Mouse (Mus musculus): Measurements from ENCODE around the gene Olfml2b.
A peak's percentile ranks its signal among the peaks of the same experiment; 100 is the strongest.

Olfml2b gene

DNA sequence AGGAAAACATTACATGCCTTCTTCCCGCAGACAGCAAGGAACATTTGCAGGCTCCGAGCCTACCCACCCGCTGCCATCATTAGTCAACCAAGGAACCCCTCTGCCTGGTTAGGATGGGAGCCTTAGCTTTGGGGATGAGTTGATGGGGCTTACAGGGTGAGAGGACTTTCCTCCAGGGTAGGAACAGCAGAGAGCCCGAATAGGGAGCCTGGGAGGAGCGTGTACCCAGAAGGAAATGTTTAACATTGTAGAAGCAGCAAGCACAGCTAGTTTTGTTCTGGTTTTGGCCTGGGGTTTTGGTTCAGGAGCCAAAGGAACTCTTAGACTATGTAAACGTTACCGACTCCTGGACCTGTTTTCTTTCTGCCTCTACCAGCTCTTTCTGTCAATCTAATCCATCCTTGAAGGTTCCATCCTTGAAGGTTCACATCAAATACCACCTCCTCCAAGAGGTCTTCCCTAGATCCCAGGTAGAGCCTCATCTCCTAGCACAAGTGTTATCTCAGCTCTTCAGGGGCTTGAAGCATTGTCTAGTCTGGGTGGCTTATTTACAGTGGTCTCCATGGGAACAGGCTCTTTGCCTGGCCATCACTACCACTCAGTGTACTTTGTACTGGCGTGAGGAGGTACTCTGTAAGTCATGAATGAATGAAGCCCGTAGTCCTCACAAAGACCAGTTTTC is 2.4 kb downstream of the Olfml2b start:
- no peak for DNase-seq (ENCODE audit: low spot score in 2 of 2)

DNA sequence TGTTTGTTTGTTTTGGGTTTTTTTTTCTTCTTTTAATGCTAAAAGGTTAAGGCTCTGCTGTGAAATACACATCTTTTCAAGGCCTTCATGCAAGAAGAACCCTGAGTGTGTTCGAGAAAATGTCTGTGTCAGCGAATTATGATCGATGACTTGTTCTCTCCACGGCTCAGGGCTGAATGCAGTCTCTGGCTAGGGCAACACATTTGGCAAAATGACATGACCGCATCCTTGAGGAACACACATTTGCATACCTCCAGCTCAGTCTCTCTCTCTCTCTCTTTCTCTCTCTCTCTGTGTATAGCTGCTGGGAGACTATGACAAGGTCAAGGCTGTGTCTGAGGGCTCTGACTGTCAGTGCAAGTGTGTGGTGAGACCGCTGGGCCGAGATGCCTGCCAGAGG is 3.0 kb downstream of the Olfml2b start:
- no peak for DNase-seq (ENCODE audit: low spot score in 2 of 2)

DNA sequence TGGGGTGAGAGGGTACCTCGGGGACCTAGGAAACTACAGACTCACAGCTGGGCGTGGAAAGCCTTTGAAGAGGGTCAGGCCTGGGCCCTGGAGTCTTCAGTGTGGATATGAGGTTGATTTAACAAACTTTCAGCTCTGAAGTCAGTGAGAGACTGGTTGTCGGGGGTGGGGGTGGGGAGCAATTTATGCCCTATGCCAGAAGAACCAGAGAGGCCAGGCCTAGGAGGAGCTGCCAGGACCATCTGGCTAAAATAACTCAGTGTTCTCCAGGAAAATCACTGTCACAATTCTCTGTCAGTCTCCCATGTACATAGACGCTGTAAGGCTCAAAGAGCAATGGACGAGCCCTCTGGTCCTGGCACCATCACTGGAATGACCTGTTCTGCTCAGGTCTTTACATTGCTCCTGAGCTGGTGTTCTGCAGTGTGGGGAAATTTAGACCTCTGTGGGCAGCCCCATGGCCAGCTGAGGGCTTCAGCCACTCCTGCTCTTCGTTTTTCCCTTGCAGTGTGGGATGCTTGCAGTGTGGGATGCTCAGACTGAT is 3.7 kb downstream of the Olfml2b start:
- no peak for DNase-seq (ENCODE audit: low spot score in 2 of 2)

DNA sequence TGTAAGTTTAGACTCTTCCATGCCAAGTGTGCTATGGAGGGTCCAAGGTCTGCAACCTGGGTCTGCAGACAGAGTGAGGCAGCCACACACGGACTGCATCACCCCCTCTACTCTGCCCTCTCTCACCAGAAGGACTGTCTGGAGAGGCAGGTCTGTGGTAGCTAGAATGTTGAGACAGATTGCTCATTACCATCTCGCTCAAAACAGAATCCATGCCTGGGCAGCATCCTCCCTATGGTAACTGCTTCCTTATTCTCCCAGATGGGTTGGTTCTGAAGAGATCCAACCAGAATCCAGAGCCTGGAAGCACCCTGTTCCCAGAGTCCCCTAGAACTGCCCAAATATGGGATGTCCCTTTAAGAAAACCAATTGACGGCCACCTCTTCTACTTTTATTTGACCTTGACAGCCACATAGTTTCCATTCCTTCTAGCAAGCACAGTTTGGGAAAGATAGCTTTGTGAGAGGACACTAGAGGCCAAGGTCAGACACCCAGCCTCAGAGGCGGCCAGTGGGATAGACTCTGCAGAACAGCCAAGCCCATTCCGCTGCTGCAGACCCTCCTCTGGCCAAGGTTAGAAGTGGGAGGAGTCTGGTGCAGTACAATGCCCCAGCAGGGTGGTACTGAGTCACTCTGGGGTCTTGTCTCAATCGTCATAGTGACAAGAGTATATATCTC is 6.9 kb downstream of the Olfml2b start:
- DNase-seq (ENCODE audit: low spot score in 2 of 2) = no peak

DNA sequence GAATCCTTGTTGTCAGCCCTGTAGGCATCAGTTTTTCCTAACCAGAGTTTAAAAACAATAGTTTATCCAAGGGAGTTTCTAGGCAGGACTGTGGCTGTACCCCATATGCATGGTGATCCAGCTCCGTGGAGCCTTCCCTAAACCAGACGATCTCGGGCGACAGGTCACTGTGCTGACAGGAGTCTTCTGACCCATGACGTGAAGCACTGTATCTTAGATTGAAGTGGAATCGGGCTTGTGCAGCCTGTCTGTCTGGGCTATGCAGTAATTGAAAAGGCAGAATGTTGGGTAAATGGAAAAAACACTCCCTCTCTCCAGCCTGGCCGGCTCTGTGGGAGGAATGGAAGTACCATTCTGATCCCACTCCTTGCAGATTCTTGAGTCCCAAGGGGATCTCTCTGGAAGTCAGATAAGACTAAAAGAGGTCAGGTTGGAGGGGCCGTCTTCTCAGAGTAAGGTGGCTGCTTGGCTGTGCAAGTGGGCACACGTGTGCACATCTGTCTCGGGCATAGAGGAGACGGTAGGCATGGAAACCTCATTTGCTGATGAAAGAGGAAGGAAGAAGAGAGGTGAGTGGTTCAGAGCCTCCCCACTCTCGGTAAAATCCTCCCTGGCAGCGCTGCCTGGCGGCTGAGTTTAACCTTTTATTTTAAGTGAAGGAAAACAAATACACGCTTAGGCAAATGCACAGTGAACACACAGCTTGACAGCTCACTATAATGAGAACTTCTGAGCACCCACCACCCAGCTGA is 7.8 kb downstream of the Olfml2b start:
- DNase-seq (ENCODE audit: low spot score in 2 of 2) = no peak

DNA sequence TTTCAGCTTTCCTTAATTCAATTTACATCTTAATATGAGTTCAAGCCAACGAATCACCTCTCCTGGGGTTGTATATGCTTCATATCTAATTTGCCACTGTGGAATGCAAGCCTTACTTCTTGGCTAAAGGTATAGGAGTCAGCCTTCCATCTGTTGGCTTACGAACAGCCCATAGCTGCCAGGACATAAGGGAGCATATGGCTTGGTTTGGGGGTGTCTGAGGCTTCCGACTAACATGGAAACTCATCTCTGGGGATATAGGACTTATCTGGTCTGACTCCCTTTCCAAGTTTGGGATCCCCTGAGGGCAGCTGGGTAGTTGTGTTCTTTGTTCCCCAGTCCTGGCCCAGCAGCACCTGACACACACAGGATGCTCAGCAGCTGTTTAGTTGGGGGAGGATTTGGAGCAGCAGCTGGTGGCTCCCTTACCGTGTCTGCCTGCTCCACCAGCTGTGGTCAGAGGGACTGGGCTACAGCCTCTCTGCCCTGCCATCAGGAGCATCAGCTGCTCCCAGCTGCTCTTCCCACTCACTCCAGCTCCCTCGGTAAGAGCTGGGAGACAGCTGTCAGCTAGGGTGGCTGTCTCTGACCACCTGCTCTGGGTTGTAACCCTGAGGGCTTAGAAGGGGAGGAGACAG is 11.1 kb downstream of the Olfml2b start:
- no peak for DNase-seq (ENCODE audit: low spot score in 2 of 2)

DNA sequence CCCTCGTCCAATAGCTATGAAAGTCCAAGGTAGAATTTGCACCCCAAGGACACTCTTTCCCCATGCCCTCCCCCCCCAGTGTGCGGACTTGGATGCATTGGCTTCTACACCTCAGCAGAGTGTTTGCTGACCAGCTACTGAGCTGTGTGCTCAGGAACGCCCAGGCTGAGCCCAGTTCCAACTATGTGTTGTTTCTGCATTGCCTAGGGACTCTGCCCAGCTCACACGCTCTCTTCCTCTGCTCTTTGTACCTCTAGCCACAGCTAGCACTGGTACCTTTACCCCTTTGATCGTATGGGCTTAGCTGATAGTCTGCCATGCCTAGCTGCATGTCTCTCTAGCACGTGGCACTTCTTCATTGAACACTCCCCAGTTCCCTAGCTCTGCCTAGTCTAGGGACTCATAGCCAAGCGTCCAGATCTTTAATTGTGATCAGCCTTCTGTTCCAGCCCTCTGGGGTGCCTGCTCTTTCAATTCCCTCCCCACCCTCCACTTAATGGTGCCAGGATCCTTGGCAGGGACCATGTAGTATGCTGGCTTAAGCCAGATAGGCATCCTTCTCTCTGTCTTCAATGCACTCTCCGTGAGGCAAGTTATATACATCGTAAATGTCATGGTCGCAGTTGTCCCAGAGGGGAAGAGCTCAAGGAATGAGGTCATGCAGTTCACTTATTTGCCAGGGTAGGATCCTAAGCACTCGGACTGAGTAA is 12.3 kb downstream of the Olfml2b start:
- DNase-seq (ENCODE audit: low spot score in 2 of 2) = no peak

DNA sequence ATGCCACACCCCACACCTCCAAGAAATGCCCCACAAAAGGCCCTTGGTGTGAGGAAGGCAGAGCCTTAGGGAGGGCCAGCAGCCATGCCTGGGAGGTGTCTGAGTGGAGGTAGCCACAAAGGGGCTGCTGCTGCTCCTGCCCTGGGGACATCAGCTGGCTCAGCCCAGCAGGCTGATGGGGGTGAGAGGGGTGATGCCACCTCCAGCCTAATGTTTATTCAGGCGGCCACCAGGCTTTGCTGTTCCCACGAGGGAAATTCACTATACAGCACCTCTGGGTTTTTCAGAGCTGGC is 12.8 kb downstream of the Olfml2b start:
- DNase-seq (ENCODE audit: low spot score in 2 of 2) = no peak

DNA sequence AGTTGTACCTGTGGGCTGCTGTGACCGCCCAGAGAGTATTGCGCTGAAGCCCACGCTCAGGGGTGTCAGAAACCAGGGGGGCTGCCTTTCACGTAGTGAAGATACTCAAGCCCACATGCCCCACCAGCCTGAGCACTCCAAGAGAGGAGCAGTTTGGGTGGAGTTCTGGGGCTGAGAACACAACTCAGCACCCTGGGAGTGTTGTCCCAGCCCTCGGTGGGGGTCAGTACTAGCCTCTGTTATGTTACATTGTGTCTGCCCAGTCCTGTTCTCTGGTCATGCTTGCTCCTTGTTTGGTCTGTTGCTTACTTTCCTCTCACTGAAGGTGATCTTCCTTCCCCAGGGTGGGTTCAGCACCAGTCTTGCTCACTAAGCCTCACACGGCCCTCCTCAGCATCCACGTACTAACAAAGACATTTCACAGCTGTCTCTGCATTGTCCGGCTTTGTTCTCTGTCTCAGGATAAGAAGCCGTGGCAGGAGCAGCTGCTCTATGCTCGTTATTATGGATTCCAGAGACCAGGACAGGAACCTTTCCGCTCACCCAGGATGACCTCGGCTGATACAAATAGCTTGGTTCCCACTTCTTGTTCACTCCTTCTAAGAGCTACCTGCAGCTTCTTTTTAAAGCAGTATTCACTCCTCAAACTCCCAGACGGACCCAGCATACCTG is 13.4 kb downstream of the Olfml2b start:
- no peak for DNase-seq (ENCODE audit: low spot score in 2 of 2)

DNA sequence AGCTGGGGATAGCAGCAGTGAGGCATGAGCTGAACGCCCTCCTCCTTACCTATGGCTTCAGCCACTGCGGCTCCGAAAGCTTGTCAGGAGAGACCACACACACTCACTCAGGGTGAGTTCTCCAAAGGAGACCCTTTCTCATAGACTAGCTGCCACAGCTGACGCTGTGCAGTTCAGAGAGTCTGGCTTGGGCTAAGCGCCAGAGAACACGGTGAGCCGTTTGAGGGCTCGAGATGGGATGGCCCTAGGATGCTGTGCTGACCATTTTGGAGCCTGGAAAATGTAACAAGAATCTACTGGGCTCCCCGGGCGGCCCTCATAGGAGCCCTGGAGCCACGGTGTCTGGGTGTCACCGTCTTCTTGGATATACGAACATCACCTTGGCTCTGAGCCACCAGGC is 14.9 kb downstream of the Olfml2b start:
- DNase-seq (ENCODE audit: low spot score in 2 of 2) = no peak

DNA sequence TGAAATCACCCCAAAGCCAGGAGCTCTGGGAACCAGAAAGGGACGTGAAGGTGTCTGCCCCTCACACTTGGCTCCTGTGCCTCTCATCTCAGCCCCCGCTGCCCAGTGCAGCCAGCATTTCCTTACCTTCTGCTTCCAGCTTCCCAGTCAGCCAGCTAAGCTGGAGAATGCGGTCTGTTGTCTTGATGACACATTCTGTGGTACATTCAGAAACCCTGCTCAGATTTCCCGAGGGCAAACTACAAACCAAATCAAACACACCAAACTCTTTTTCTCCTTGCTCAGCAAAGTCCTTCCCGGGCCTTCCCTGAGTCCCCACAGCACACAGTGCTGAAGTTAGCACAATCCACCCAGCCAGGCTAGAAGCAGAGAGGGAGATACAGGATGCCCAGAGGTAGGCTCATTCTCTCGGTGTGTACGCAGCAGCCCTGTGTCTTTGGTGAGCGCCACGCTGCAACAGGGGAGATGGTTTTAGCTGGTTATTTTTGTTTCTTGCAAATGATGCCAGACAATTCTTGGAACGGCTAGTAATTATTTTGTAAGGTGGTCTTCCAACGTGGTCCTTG is 20.4 kb downstream of the Olfml2b start:
- no peak for DNase-seq (ENCODE audit: low spot score in 2 of 2)

DNA sequence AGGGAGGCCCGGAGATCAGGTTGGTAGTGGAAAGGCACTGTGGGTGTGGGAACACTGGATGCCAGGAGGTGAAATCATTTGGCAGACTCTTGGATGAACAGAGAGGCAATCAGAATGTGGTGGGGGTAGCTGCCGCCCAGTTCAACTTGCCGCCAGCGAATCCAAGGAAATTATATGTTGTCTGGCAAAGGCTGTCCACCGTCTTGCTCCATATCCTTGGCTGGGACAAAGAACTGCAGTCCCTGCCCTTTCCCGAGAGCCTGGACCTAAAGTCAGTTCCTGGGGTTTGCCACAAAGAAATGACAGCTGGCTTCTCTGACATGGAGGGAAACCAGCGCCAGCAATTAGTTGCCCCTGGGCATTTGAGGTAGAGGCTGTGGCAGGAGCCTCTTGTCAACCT is 20.9 kb downstream of the Olfml2b start:
- no peak for DNase-seq (ENCODE audit: low spot score in 2 of 2)

DNA sequence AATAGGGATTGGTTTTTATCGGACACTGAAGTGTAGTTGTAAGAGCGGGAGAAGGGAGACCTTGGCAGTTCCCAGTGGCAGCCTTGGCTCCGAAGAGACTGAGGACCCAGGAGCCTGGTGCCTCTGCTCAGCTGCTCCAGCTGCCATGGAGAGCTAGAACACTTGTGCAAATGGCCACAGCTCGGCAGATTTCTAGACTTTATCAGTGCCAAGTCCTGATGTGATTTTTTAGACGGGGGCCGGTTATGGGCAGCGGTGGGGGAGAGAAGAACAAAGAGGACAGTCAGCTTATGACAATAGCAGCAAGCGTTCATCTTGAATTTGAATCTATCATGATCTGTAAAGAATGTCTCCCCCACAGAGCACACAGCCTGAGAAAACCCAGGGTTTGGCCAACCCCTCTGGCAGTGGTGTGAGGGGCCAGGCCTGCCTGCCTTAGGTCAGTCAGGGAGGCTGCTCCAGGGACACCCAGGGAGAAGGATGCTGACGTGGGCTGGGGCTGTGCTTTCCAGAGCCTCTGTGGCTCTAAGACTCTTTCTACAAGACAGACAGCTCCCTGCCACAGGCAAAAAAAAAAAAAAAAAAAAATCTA is 29.9 kb downstream of the Olfml2b start:
- no peak for DNase-seq (ENCODE audit: low spot score in 2 of 2)

DNA sequence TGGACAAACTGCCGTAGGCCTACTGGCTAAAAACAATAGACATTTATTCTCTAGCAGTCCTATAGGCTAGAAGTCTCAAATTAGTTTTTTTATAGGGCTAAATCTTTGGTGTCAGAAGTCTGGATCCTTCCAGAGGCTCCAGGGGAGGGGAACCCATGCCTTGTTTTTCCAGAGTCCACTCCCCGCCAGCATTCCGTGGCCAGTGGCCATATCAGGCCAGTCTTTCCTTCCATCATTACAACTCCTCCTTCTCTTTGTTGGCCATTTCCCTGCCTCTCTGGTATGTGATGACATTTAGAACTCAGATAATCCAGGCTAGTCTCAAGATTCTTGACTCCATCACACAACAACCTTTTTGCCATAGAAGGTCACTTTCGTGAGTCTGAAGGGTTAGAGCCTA is 33.3 kb downstream of the Olfml2b start:
- DNase-seq (ENCODE audit: low spot score in 2 of 2) = no peak

DNA sequence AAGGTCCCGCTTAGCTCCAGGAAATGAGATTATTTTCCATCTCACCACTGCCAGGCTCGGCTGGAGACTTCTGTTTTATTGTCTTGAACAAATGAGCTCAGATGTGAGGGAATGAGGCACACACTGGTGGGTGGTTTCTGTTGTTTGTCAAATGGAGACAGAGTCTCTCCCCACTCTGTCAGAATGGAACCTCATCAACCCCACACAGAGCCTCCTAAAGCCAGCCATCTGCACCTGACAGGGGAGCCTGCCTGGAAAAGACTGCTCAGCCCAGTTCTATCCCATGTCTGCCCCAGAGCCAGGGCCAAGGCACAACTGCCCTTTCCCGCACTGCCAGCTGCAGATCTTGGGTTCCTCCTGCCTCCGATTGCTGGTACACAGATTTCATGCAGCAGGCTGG is 34.5 kb downstream of the Olfml2b start:
- no peak for DNase-seq (ENCODE audit: low spot score in 2 of 2)

DNA sequence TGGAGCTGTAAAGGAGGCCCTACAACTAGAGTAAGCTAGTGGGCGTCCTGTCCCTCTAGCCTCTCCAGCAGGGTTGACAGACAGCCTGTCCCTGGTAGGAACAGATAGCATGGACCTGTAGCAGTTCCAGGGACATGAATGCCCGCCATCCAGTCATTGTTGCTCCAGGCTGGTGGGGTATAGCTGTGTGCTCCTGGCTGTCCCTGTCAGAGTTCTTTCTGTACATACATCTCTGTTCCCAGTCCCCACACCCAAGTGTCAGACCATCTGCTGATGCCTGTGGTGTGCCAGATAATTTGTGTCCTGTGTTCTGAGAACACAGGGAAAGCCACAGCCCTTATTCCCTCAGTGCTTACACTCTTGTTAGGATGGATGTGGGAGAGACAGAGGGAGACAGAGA is 35.3 kb downstream of the Olfml2b start:
- DNase-seq (ENCODE audit: low spot score in 2 of 2) = no peak

DNA sequence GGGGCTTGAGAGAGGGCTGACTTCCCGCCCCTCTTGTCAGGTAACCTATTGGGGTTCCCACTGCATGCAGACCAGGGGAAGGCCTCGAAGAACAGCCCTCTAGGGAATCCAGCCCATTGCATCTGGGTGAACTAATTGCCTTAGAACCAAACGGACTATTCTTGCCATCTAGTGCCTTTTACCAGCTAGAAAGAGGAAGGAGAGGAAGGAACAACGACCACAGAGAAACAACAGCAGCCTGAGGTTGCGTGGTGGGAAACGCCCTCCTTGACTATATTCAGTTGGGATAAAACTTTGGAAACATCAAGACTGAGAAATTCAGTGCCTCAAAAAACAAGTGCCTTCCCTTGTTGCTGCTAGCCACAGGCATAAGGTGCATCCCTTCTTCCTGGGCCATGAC is 39.5 kb downstream of the Olfml2b start:
- no peak for DNase-seq (ENCODE audit: low spot score in 2 of 2)

DNA sequence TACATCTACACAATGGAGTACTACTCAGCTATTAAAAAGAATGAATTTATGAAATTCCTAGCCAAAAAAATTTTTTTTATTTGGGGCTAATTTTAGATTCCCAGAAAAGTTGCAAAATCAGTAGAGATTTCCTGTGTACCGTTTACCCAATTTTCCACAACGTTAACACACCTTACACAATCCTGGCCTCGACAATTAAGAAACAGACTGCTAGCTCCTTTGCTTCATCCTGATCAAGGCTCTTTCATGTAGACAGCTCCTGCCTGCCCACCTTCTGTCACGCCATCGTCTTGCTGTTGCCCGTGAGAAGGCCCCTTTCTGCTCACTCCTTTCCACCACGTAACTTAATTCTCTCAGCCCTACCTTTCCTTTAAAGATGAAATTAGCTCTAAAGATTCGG is 45.4 kb downstream of the Olfml2b start:
- no peak for DNase-seq (ENCODE audit: low spot score in 2 of 2)

DNA sequence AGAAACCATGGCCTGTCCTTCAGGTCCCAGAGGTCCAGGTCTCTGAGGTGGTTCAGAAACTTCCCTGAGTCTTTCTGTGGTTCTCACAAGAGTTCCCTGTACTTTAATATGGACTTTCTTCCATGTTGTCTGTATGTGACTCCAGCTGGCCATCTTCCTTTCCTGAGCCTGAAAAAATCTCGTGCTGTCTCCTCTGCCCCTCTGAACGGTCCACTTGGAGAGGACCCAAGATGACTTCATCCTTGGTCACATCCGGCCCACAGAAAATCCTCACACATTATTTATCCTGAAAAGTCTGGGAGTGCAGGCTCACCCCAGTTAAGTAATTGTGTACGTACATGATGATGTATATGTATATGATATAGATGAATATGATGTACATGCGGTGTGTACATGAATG is 47.0 kb downstream of the Olfml2b start:
- no peak for DNase-seq (ENCODE audit: low spot score in 2 of 2)

DNA sequence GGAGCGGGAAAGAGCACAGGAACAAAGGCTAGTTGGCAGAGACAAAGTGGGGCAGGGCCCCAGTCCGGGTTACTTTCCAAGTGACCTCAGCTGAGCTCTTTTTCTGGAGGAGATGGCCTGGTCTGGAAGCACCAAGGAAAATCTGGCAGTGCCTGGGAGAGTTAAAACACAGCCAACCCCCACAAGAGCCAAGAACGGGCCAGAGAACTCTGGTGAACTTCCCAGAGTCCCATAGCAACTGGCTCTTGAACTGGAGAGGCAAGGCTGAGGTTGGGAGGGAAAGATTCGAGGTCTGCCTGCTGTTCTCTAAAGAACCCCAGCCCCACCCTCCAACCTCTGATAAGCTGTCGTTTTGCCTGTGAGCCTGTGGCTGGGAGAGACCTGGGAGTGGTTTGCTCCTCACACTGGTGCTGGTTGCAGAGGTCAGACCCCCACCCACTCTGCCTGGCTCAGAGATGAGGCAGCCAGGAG is 50.5 kb downstream of the Olfml2b start:
- DNase-seq (ENCODE audit: low spot score in 2 of 2) = peak in 1 of 2 experiments; percentile 37
